Mouse (Mus musculus): Measurements from ENCODE around the gene Ddit4.

GRCm38 (mm10) chr10:59907695-59908299 is 43.8 kb downstream of the Ddit4 start:
- no peak for TF ChIP-seq CTCF (IDR thresholded peaks at IDR 0.05; ENCODE audit: low read depth)
- no peak for TF ChIP-seq EP300 (IDR thresholded peaks at IDR 0.05; ENCODE audit: low read depth)
